Mouse (Mus musculus) midbrain, embryonic 10.5 days (tissue): ENCODE data around the gene Gm16485. TPM values are rescaled to one million over a fixed set of nuclear protein-coding genes. Genes with fewer than 3 reads are reported as not detected.

Experiments used
- polyA plus RNA-seq: library from polyadenylated mRNA; unstranded; fragments of >200 nt; fragmentation: Nextera tagmentation; extraction: Ambion mirVana; gene quantifications from 2 replicates; pipeline ENCODE4 v1.2.1, GENCODE M21; 2016

Gene Gm16485
- polyA plus RNA-seq, 1 experiment from 2014 or later = 0.05 TPM

Other genes with a start within 250 kb of the Gm16485 start
- 0.04 and 0.07 TPM in 2 replicates for gene Pgr, start 72.0 kb upstream of the Gm16485 start, polyA plus RNA-seq